Comparison of ENCODE assay signal across 9 mouse cellular contexts in the genomic region with DNA sequence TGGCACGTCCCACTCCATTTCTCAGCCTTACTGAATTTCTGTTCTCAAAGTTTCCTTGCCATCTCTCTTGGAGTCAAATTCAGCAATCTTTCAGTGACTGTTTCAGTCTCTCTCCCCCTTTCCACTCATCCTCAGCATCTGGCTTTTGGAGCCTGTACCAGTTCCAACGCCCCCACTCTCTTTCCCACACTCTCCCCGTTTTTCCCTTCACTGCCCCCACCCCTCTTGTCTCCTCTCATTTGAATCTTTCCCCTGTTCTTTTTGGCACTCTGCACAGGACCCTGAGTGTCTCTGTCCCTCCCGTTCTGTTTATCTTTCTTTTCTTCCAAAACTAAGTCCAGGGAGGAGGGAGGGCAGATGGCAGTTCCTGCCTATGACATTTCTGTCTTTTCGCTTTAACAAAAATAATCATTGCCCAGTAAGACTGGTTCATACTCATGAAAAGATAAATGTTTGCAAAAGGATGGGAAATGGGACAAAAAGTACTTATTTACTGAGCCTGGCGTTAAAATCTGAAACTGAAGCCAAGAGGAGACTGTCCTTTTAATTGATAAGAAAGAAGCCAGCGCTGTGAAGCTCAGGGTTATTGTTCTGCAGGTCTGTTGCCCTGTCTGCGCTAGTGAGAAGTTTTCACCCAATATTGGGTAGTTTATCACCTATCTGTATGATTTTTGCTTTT.
A peak's percentile ranks its signal among the peaks of the same experiment; 100 is the strongest.
DNase-seq lines count a peak whose midpoint lies in the region; ATAC-seq and TF ChIP-seq lines count a peak whose summit lies in the region.
"Had no signal": no experiment of that assay in that cellular context is flagged by ENCODE, and none has a peak within 500 bp of the region (broad histone marks: within the 10 kb centered on the region; RNA-seq: fewer than 3 reads in every experiment).

No protein-coding gene starts in this region.

- no peaks in the 10 kb centered on the region for H3K9me3 ChIP-seq in kidney, embryonic 16.5 days (ENCODE audit: low read length)
- H3K9me3 ChIP-seq in limb, embryonic 10.5 days (replicated peaks): no peaks in the 10 kb centered on the region
- H3K9me3 ChIP-seq: megakaryocyte, embryonic 14.5 days had no signal

- H3K4me2 ChIP-seq in kidney, embryonic 16.5 days (replicated peaks; ENCODE audit: low read depth, low read length): peak overlapping the region; percentile 46; the same call in 1 of the 2 replicates

- WGBS in kidney, embryonic 16.5 days: 64% methylated on average over 8 of the region's 8 CpGs
- WGBS in limb, embryonic 10.5 days: 85% methylated on average over 8 of the region's 8 CpGs

- no peaks in the 10 kb centered on the region for H3K36me3 ChIP-seq in kidney, embryonic 16.5 days (ENCODE audit: insufficient read depth, low read length)
- no peaks in the 10 kb centered on the region for H3K36me3 ChIP-seq in testis, adult 2 months (ENCODE audit: control insufficient read depth, insufficient read depth, low read length)
- H3K36me3 ChIP-seq in limb, embryonic 10.5 days: no peaks in the 10 kb centered on the region

- TF ChIP-seq POLR2A in testis, adult 2 months (IDR thresholded peaks at IDR 0.05; ENCODE audit: control insufficient read depth, low read depth, low read length): no peak

- no peak overlapping the region for H3K27ac ChIP-seq in kidney, embryonic 16.5 days (ENCODE audit: low read length)
- H3K27ac ChIP-seq in testis, adult 2 months (ENCODE audit: control insufficient read depth, insufficient read depth, low read depth, low read length): peak overlapping the region; percentile 90
- peak overlapping the region; percentile 31; the same call in 1 of the 2 replicates for H3K27ac ChIP-seq in limb, embryonic 10.5 days

- no peak for ATAC-seq in kidney, embryonic 16.5 days (ENCODE audit: low FRiP score, low TSS enrichment)

- no peaks in the 10 kb centered on the region for H3K27me3 ChIP-seq in kidney, embryonic 16.5 days (ENCODE audit: insufficient read depth, low read length)
- H3K27me3 ChIP-seq in testis, adult 2 months (ENCODE audit: control insufficient read depth, insufficient read depth, low read length): no peaks in the 10 kb centered on the region
- no peaks in the 10 kb centered on the region for H3K27me3 ChIP-seq in limb, embryonic 10.5 days (ENCODE audit: low read depth, poor library complexity, severe bottlenecking)
- H3K27me3 ChIP-seq: megakaryocyte, embryonic 14.5 days had no signal

- DNase-seq in kidney, adult 9 months: no peak
- no peak for DNase-seq in testis, postnatal 14 days (ENCODE audit: low spot score)
- DNase-seq in limb, embryonic 10.5 days (ENCODE audit: low spot score): no peak
- DNase-seq in embryo, embryonic 11 days: no peak
- no peak for DNase-seq in thymus, postnatal 14 days
- DNase-seq in gastrocnemius, postnatal 25 days: no peak

- H3K4me1 ChIP-seq in kidney, embryonic 16.5 days (ENCODE audit: insufficient read depth, low read length): no peaks in the 10 kb centered on the region
- H3K4me1 ChIP-seq in testis, adult 2 months (ENCODE audit: control insufficient read depth, insufficient read depth, low read length): no peaks in the 10 kb centered on the region
- peaks cover 4% of the 10 kb centered on the region; the same call in 1 of the 2 replicates for H3K4me1 ChIP-seq in limb, embryonic 10.5 days

- H3K4me3 ChIP-seq in kidney, embryonic 16.5 days (ENCODE audit: low read length): 0 out of 2 replicates have a peak overlapping the region, but pooled peaks have one; percentile 22
- H3K4me3 ChIP-seq in testis, adult 2 months (ENCODE audit: control insufficient read depth, low read depth, low read length): no peak overlapping the region
- no peak overlapping the region for H3K4me3 ChIP-seq in limb, embryonic 10.5 days

- H3K9ac ChIP-seq in kidney, embryonic 16.5 days (replicated peaks; ENCODE audit: low read length): no peak overlapping the region

- TF ChIP-seq CTCF in testis, adult 2 months (IDR thresholded peaks at IDR 0.05; ENCODE audit: control insufficient read depth, insufficient read depth, insufficient replicate concordance, low read depth, low read length): no peak
